Mouse (Mus musculus) left cerebral cortex, adult 9 months (tissue): ENCODE measurements around the gene Zcchc24.
A peak's percentile ranks its signal among the peaks of the same experiment; 100 is the strongest.

Experiments used
- DNase-seq, 2 experiments: peaks; one replicate each; pipeline ENCODE4 v3.0.0; 2022; ENCODE audit warnings: low spot score in 2 of 2

The Zcchc24 gene

GRCm38 (mm10) chr14:25718471-25718870, 50.4 kb downstream of the Zcchc24 start:
- no peak for DNase-seq

- no peak for DNase-seq
These were observed 51.1 kb downstream of the Zcchc24 start for GRCm38 (mm10) chr14:25717718-25718117.

- no peak for DNase-seq
These were observed 52.3 kb downstream of the Zcchc24 start for GRCm38 (mm10) chr14:25716528-25716927.

GRCm38 (mm10) chr14:25713443-25713842, 55.4 kb downstream of the Zcchc24 start:
- no peak for DNase-seq

- no peak for DNase-seq
These were observed 57.2 kb downstream of the Zcchc24 start for GRCm38 (mm10) chr14:25711602-25712001.

- DNase-seq = no peak
These were observed 57.7 kb downstream of the Zcchc24 start for GRCm38 (mm10) chr14:25711177-25711576.

- no peak for DNase-seq
These were observed 58.2 kb downstream of the Zcchc24 start for GRCm38 (mm10) chr14:25710681-25711080.

- no peak for DNase-seq
These were observed 58.8 kb downstream of the Zcchc24 start for GRCm38 (mm10) chr14:25710073-25710472.

- DNase-seq = no peak
These were observed 59.9 kb downstream of the Zcchc24 start for GRCm38 (mm10) chr14:25708917-25709316.

GRCm38 (mm10) chr14:25708451-25708850, 60.4 kb downstream of the Zcchc24 start:
- DNase-seq = no peak

GRCm38 (mm10) chr14:25707691-25708181, 61.1 kb downstream of the Zcchc24 start:
- DNase-seq = peak in 1 of 2 experiments; percentile 78

GRCm38 (mm10) chr14:25701986-25702385, 66.9 kb downstream of the Zcchc24 start:
- DNase-seq = peak in 1 of 2 experiments; percentile 51

- no peak for DNase-seq
These were observed 72.5 kb downstream of the Zcchc24 start for GRCm38 (mm10) chr14:25696356-25696755.

- DNase-seq = no peak
These were observed 73.8 kb downstream of the Zcchc24 start for GRCm38 (mm10) chr14:25695059-25695458.

- DNase-seq = no peak
These were observed 74.3 kb downstream of the Zcchc24 start for GRCm38 (mm10) chr14:25694569-25694897.

- peak; percentile 89 to 96 for DNase-seq
These were observed 74.8 kb downstream of the Zcchc24 start, which contains the start of gene Ppif for GRCm38 (mm10) chr14:25693888-25694568. TSS of gene Ppif (plus strand) at chr14:25694154.

- DNase-seq = peak in 1 of 2 experiments; percentile 26
These were observed 75.5 kb downstream of the Zcchc24 start for GRCm38 (mm10) chr14:25693271-25693887.

GRCm38 (mm10) chr14:25686983-25687901, 81.6 kb downstream of the Zcchc24 start:
- DNase-seq = no peak

GRCm38 (mm10) chr14:25686216-25686945, 82.5 kb downstream of the Zcchc24 start:
- no peak for DNase-seq

- DNase-seq = no peak
These were observed 86.8 kb downstream of the Zcchc24 start for GRCm38 (mm10) chr14:25682020-25682419.

GRCm38 (mm10) chr14:25679625-25680024, 89.2 kb downstream of the Zcchc24 start:
- no peak for DNase-seq
